Comparison of ENCODE assay signal across 19 mouse cellular contexts in genomic region chr5:101761685-101762084, GRCm38 (mm10). TPM values are rescaled to one million over a fixed set of nuclear protein-coding genes. Genes with fewer than 3 reads are reported as not detected.
A peak's percentile ranks its signal among the peaks of the same experiment; 100 is the strongest.
DNase-seq lines count a peak whose midpoint lies in the region; ATAC-seq lines count a peak whose summit lies in the region.
"Had no signal": no experiment of that assay in that cellular context is flagged by ENCODE, and none has a peak within 500 bp of the region (broad histone marks: within the 10 kb centered on the region; RNA-seq: fewer than 3 reads in every experiment).

No protein-coding gene starts in this region.

- peaks cover 5% of the 10 kb centered on the region; the same call in 1 of the 2 replicates for H3K4me1 ChIP-seq in hindbrain, embryonic 14.5 days (replicated peaks; ENCODE audit: control insufficient read depth, insufficient read depth, low read length)
- H3K4me1 ChIP-seq: heart, embryonic 12.5 days had no signal

- no peak overlapping the region for H3K4me2 ChIP-seq in hindbrain, embryonic 14.5 days (replicated peaks)
- H3K4me2 ChIP-seq: heart, embryonic 12.5 days; hindbrain, embryonic 12.5 days had no signal

- peaks cover 40% of the 10 kb centered on the region for H3K27me3 ChIP-seq in hindbrain, embryonic 14.5 days (ENCODE audit: control insufficient read depth, insufficient read depth, low read length)

- peak; percentile 55 for DNase-seq in heart, adult 11 months
- DNase-seq in heart, postnatal 4 days, result no peak
- peak; percentile 1 for DNase-seq in kidney, postnatal 10 days
- no peak for DNase-seq in kidney, adult 9 months
- DNase-seq in right cerebral cortex, adult 18-20 months, result peak; percentile 69
- no peak for DNase-seq in right cerebral cortex, postnatal 4 days
- no peak for DNase-seq in hindbrain, embryonic 14.5 days (ENCODE audit: low spot score)
- DNase-seq: adrenal gland, adult 2 months; adrenal gland, postnatal 25 days; cerebellum, adult 2 months; cerebellum, postnatal 10 days; gastrocnemius, postnatal 10 days; heart, adult 2 months had no signal

- H3K36me3 ChIP-seq in hindbrain, embryonic 14.5 days (replicated peaks; ENCODE audit: control insufficient read depth, insufficient read depth), result no peaks in the 10 kb centered on the region
- H3K36me3 ChIP-seq: embryonic facial prominence, embryonic 10.5 days; heart, embryonic 12.5 days; hindbrain, embryonic 12.5 days had no signal

- no peaks in the 10 kb centered on the region for H3K9me3 ChIP-seq in hindbrain, embryonic 14.5 days (ENCODE audit: control insufficient read depth, low read length)
- H3K9me3 ChIP-seq: embryonic facial prominence, embryonic 10.5 days; heart, embryonic 12.5 days; hindbrain, embryonic 12.5 days had no signal

- ATAC-seq in hindbrain, embryonic 14.5 days (ENCODE audit: low FRiP score), result no peak
- ATAC-seq: hindbrain, postnatal 0 days; intestine, embryonic 16.5 days had no signal

- no peak overlapping the region for H3K27ac ChIP-seq in hindbrain, embryonic 14.5 days
- H3K27ac ChIP-seq: embryonic facial prominence, embryonic 10.5 days; heart, adult 2 months; hindbrain, embryonic 12.5 days; hindbrain, postnatal 0 days had no signal

- no peak overlapping the region for H3K9ac ChIP-seq in hindbrain, embryonic 14.5 days
- H3K9ac ChIP-seq: heart, embryonic 12.5 days; hindbrain, embryonic 12.5 days had no signal

- WGBS in hindbrain, embryonic 14.5 days, result 65% methylated on average over 4 of the region's 4 CpGs

- no peak overlapping the region for H3K4me3 ChIP-seq in hindbrain, embryonic 14.5 days (replicated peaks; ENCODE audit: low read length)
- H3K4me3 ChIP-seq: embryonic facial prominence, embryonic 10.5 days; erythroblast, embryonic 14.5 days; heart, adult 2 months; heart, embryonic 12.5 days; hindbrain, embryonic 12.5 days had no signal

RNA-seq across cellular contexts. Expression of gene Cds1, which starts 3.2 kb away (rescaled TPM):
- total RNA-seq in heart, postnatal 4 days (2021), result 1 to 10 TPM; 2.2 to 3.8 TPM
- 8.6 and 9.8 TPM in 2 replicates for polyA plus RNA-seq in hindbrain, embryonic 14.5 days (2014; fragmentation: Nextera tagmentation; extraction: Ambion mirVana)
- polyA plus RNA-seq: erythroblast, embryonic 14.5 days had no signal

Comparison
In these comparisons a context has a peak if more than half of its experiments do, and no peak if none do; other contexts are left out.
1. DNase-seq: peak in heart, adult 11 months (single experiment), kidney, postnatal 10 days (single experiment) and right cerebral cortex, adult 18-20 months (single experiment); none in heart, postnatal 4 days (single experiment), kidney, adult 9 months (single experiment), right cerebral cortex, postnatal 4 days (single experiment) and hindbrain, embryonic 14.5 days (single experiment).